Mouse (Mus musculus) liver, embryonic 14.5 days (tissue): Measurements from ENCODE around the gene E030025P04Rik. TPM values are rescaled to one million over a fixed set of nuclear protein-coding genes. Genes with fewer than 3 reads are reported as not detected.

Source experiments
- ATAC-seq: fragments of 200-750 bp; cut with Nextera tagmentation; 2 replicates; pipeline ENCODE4 v1.8.0; 2017; ENCODE audit warnings: moderate number of reproducible peaks, mild to moderate bottlenecking, moderate library complexity; ENCODE audit not compliant: insufficient read depth
- DNase-seq, 3 experiments: peaks; one replicate each; pipeline ENCODE4 v3.0.0-alpha.2; 2012 to 2013; ENCODE audit warnings: low read depth in 3 of 3, low spot score in 3 of 3
- H3K27ac ChIP-seq: fragments of 300-500 bp; sonication (generic); 2 replicates; pipeline ENCODE4 v1.5.1; 2014; ENCODE audit warnings: moderate library complexity, mild to moderate bottlenecking, control low read depth, inconsistent platforms
- H3K27me3 ChIP-seq: fragments of 300-500 bp; sonication (generic); 2 replicates; pipeline ENCODE4 v1.6.1; 2014; ENCODE audit warnings: mild to moderate bottlenecking, low read length, moderate library complexity; ENCODE audit not compliant: control insufficient read depth, insufficient read depth
- H3K36me3 ChIP-seq: fragments of 300-500 bp; sonication (generic); replicated peaks from 2 replicates; pipeline ENCODE4 v1.6.1; 2014; ENCODE audit warnings: low read depth; ENCODE audit not compliant: control insufficient read depth, insufficient read depth
- H3K4me1 ChIP-seq, 2 experiments: fragments of 200-500 bp in 1 of 2; fragments of 300-500 bp in 1 of 2; sonication (generic) in 1 of 2; replicated peaks; 2 replicates each; pipeline ENCODE4 v1.6.1; 2012 to 2014; ENCODE audit warnings: antibody characterized with exemption in 1 of 2, inconsistent platforms in 1 of 2, low read length in 1 of 2; ENCODE audit not compliant: control insufficient read depth in 2 of 2, insufficient read depth in 2 of 2
- H3K4me2 ChIP-seq: fragments of 300-500 bp; sonication (generic); 2 replicates; pipeline ENCODE4 v1.6.1; 2014; ENCODE audit warnings: low read depth, mild to moderate bottlenecking, control low read depth, moderate library complexity
- H3K4me3 ChIP-seq, 2 experiments: fragments of 200-500 bp in 1 of 2; fragments of 300-500 bp in 1 of 2; sonication (generic) in 1 of 2; 2 replicates each; pipeline ENCODE4 v1.5.1; 2012 to 2014; ENCODE audit warnings: low read depth in 2 of 2, low read length in 2 of 2, mild to moderate bottlenecking in 2 of 2, control low read depth in 1 of 2, inconsistent platforms in 1 of 2, moderate library complexity in 1 of 2; ENCODE audit not compliant: insufficient read depth in 1 of 2
- H3K9ac ChIP-seq: fragments of 300-500 bp; sonication (generic); replicated peaks from 2 replicates; pipeline ENCODE4 v1.6.1; 2014; ENCODE audit warnings: mild to moderate bottlenecking, control low read depth, moderate library complexity
- H3K9me3 ChIP-seq: fragments of 300-500 bp; sonication (generic); 2 replicates; pipeline ENCODE4 v1.6.1; 2016; ENCODE audit warnings: low read length, mixed read lengths; ENCODE audit not compliant: control insufficient read depth
- CTCF ChIP-seq: IDR thresholded peaks from 2 replicates; pipeline ENCODE4 v1.5.1; 2016; ENCODE audit warnings: antibody characterized with exemption, low read depth, control low read depth
- EP300 ChIP-seq: IDR thresholded peaks from 2 replicates; pipeline ENCODE4 v1.6.1; 2016; ENCODE audit warnings: antibody characterized with exemption, low read depth
- WGBS: fragments of 180-500 bp; shearing (Covaris S2); extraction: QIAGEN DNeasy Blood & Tissue Kit; methylation state at CpG from one replicate; pipeline ENCODE4 v1.1.7; 2014; ENCODE audit not compliant: insufficient replicate concordance; 5-methylcytosine and 5-hydroxymethylcytosine counted together
- polyA plus RNA-seq, 2 experiments: library from polyadenylated mRNA; depleted of rRNA in 1 of 2; stranded (reverse) in 1 of 2; unstranded in 1 of 2; fragments of >200 nt; fragmentation: Nextera tagmentation in 1 of 2; extraction: Ambion mirVana in 1 of 2; gene quantifications; 2 replicates each; pipeline versions ENCODE4 v1.2.1 to v1.2.3; 2012 to 2014

E030025P04Rik gene
- polyA plus RNA-seq, 2 experiments: not detected

DNA sequence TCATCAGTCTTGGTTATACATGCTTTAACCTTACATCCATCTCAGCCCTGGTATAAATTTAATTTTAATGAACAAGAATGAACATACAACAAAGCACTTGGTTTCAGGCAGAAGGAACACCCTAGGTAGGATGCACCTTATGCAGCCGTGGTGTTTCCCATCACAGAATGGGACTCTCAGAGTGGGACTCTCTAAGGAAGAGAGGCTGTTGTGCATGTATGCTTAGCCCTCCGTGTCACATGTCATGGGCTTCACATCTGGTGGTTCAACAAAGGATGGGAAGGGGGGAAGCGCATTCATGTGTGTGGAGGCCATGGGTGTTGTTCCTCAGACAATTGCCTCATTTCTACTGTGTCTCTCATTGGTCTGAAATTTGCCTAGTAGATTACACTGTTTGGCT lies 40.8 kb downstream of the E030025P04Rik start:
- Histone ChIP-seq H3K36me3 (no peaks in the 10 kb centered on the region), H3K4me3 (no peak overlapping the region), H3K9me3 (no peaks in the 10 kb centered on the region), H3K27ac (no peak overlapping the region), H3K9ac (no peak overlapping the region), H3K4me2 (no peak overlapping the region), H3K27me3 (no peaks in the 10 kb centered on the region), H3K4me1 (no peaks in the 10 kb centered on the region)
- TF ChIP-seq EP300: no peak
- WGBS: 63% methylated on average over 3 of the region's 3 CpGs
- DNase-seq: no peak
- ATAC-seq: no peak

DNA sequence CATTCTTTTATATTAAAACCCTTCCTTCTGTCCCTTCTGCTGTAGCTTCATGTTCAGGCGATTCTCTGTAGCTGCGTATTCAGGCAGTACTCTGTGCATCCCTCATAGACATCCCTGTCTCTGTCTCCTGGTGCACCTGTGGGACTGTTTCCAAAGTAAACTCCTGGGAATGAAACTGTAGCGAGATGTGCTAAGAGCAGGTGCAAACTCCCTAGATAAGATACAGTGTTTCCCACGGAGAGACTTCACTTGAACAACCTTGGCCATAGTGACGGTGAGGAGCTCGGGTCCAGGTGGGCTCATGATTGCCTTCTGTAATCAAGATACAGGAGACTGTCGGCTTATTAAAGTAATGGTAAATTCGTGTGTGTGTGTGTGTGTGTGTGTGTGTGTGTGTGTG lies 41.5 kb downstream of the E030025P04Rik start:
- ATAC-seq: no peak
- no peak overlapping the region for H3K4me3 ChIP-seq
- no peak overlapping the region for H3K27ac ChIP-seq
- no peak overlapping the region for H3K4me2 ChIP-seq
- H3K9me3 ChIP-seq: no peaks in the 10 kb centered on the region
- TF ChIP-seq CTCF (no peak), EP300 (no peak)
- H3K4me1 ChIP-seq: no peaks in the 10 kb centered on the region
- H3K9ac ChIP-seq: no peak overlapping the region
- DNase-seq: no peak
- no peaks in the 10 kb centered on the region for H3K36me3 ChIP-seq
- WGBS: 63% methylated on average over 8 of the region's 8 CpGs
- H3K27me3 ChIP-seq: no peaks in the 10 kb centered on the region

- H3K4me2 ChIP-seq: no peak overlapping the region
- H3K27ac ChIP-seq: no peak overlapping the region
- H3K4me1 ChIP-seq: no peaks in the 10 kb centered on the region
- TF ChIP-seq CTCF (no peak), EP300 (no peak)
- no peaks in the 10 kb centered on the region for H3K9me3 ChIP-seq
- H3K36me3 ChIP-seq: no peaks in the 10 kb centered on the region
- H3K9ac ChIP-seq: no peak overlapping the region
- ATAC-seq (no peak), DNase-seq (no peak)
- H3K27me3 ChIP-seq: no peaks in the 10 kb centered on the region
- 60% methylated on average over 6 of the region's 6 CpGs for WGBS
- no peak overlapping the region for H3K4me3 ChIP-seq
These were observed 43.9 kb downstream of the E030025P04Rik start for GRCm38 (mm10) chr11:109100266-109100665.

GRCm38 (mm10) chr11:109091821-109092220 lies 52.3 kb downstream of the E030025P04Rik start:
- no peak overlapping the region for H3K4me2 ChIP-seq
- no peak overlapping the region for H3K9ac ChIP-seq
- DNase-seq (no peak), ATAC-seq (no peak)
- no peak overlapping the region for H3K4me3 ChIP-seq
- no peaks in the 10 kb centered on the region for H3K4me1 ChIP-seq
- no peaks in the 10 kb centered on the region for H3K36me3 ChIP-seq
- no peak overlapping the region for H3K27ac ChIP-seq
- no peaks in the 10 kb centered on the region for H3K27me3 ChIP-seq
- WGBS: 25% methylated on average over 5 of the region's 5 CpGs
- H3K9me3 ChIP-seq: no peaks in the 10 kb centered on the region
- TF ChIP-seq EP300 (no peak), CTCF (no peak)

Other genes with a start within 250 kb of the E030025P04Rik start
- 0.36 and 0.85 TPM in 2 replicates for gene Axin2, start 224.0 kb downstream of the E030025P04Rik start, polyA plus RNA-seq (2012; rRNA removed)
- gene Axin2, start 224.0 kb downstream of the E030025P04Rik start, polyA plus RNA-seq (2014; fragmentation: Nextera tagmentation; extraction: Ambion mirVana): 0.15 and 0.16 TPM in 2 replicates
- 0.04 and 0.09 TPM in 2 replicates for gene Rgs9, start 153.8 kb upstream of the E030025P04Rik start, polyA plus RNA-seq (2012; rRNA removed)
- gene Rgs9, start 153.8 kb upstream of the E030025P04Rik start, polyA plus RNA-seq (2014; fragmentation: Nextera tagmentation; extraction: Ambion mirVana): not detected in 2 replicates
- gene Gna13, start 218.5 kb upstream of the E030025P04Rik start, polyA plus RNA-seq (2012; rRNA removed): 7.8 and 9.4 TPM in 2 replicates
- 13.1 and 15.2 TPM in 2 replicates for gene Gna13, start 218.5 kb upstream of the E030025P04Rik start, polyA plus RNA-seq (2014; fragmentation: Nextera tagmentation; extraction: Ambion mirVana)